ENCODE assay signal across 12 mouse cellular contexts in the genomic region with DNA sequence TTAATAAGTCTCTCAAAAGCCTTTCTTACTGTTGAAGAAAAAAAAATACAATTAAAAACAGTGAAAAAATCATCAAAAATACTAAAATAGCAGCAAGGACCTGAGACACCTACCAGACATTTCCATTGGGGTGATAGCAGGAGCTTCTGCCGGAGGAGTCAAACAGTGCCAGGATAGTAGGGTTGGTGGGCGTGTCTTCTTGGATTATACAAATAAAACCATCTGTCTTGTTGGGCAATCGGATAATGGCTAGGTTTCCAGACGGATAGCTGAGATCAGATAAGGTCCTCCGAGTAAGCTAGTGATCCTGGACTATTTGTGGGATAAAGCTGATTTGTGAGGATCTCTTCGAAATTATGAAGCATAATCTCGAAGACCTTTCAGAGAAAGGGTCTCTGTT. TPM values are rescaled to one million over a fixed set of nuclear protein-coding genes. Genes with fewer than 3 reads are reported as not detected.
"Had no signal": no experiment of that assay in that cellular context is flagged by ENCODE, and none has a peak within 500 bp of the region (broad histone marks: within the 10 kb centered on the region; RNA-seq: fewer than 3 reads in every experiment).

No protein-coding gene starts in this region.

- ATAC-seq: intestine, embryonic 16.5 days; midbrain, embryonic 15.5 days had no signal

- DNase-seq: kidney, adult 18-20 months; kidney, adult 9 months; kidney, postnatal 14 days; kidney, postnatal 4 days; lung, adult 18-20 months; lung, postnatal 10 days; lung, postnatal 36 days; thymus, adult 18-20 months; thymus, postnatal 36 days had no signal

RNA-seq across cellular contexts. Expression of gene Erich6, which starts 15.9 kb away (rescaled TPM):
- total RNA-seq: neutrophil, adult 5-6 weeks had no signal
